Mouse (Mus musculus) forebrain, embryonic 16.5 days (tissue): ENCODE data around the gene Abce1. TPM values are rescaled to one million over a fixed set of nuclear protein-coding genes. Genes with fewer than 3 reads are reported as not detected.

Source experiments
- ATAC-seq: fragments of 200-750 bp; cut with Nextera tagmentation; 2 replicates; pipeline ENCODE4 v1.8.0; 2017; ENCODE audit warnings: mild to moderate bottlenecking, moderate library complexity
- H3K27ac ChIP-seq: fragments of 300-500 bp; sonication (generic); 2 replicates; pipeline ENCODE4 v1.5.1; 2014; ENCODE audit warnings: low read length, control low read depth
- H3K27me3 ChIP-seq: fragments of 300-500 bp; sonication (generic); replicated peaks from 2 replicates; pipeline ENCODE4 v1.6.1; 2014; ENCODE audit warnings: low read length; ENCODE audit not compliant: control insufficient read depth, insufficient read depth
- H3K36me3 ChIP-seq: fragments of 300-500 bp; sonication (generic); 2 replicates; pipeline ENCODE4 v1.6.1; 2014; ENCODE audit not compliant: control insufficient read depth, insufficient read depth
- H3K4me1 ChIP-seq: fragments of 300-500 bp; sonication (generic); replicated peaks from 2 replicates; pipeline ENCODE4 v1.6.1; 2014; ENCODE audit warnings: low read length; ENCODE audit not compliant: control insufficient read depth, insufficient read depth
- H3K4me2 ChIP-seq: fragments of 300-500 bp; sonication (generic); 2 replicates; pipeline ENCODE4 v1.6.1; 2014; ENCODE audit warnings: mild to moderate bottlenecking, low read length, control low read depth
- H3K4me3 ChIP-seq: fragments of 300-500 bp; sonication (generic); replicated peaks from 2 replicates; pipeline ENCODE4 v1.5.1; 2014; ENCODE audit warnings: mild to moderate bottlenecking, low read length, control low read depth
- H3K9ac ChIP-seq: fragments of 300-500 bp; sonication (generic); replicated peaks from 2 replicates; pipeline ENCODE4 v1.6.1; 2014; ENCODE audit warnings: low read depth, low read length, control low read depth
- H3K9me3 ChIP-seq: fragments of 300-500 bp; sonication (generic); 2 replicates; pipeline ENCODE4 v1.6.1; 2016; ENCODE audit warnings: low read length; ENCODE audit not compliant: control insufficient read depth
- WGBS: fragments of 180-500 bp; shearing (Covaris S2); extraction: QIAGEN DNeasy Blood & Tissue Kit; methylation state at CpG from one replicate; pipeline ENCODE4 v1.1.7; 2014; 5-methylcytosine and 5-hydroxymethylcytosine counted together
- polyA plus RNA-seq: library from polyadenylated mRNA; unstranded; fragments of >200 nt; fragmentation: Nextera tagmentation; extraction: Ambion mirVana; gene quantifications from 2 replicates; pipeline ENCODE4 v1.2.1, GENCODE M21; 2015

The Abce1 gene
- polyA plus RNA-seq, 1 experiment from 2014 or later, result 92.5 TPM

DNA sequence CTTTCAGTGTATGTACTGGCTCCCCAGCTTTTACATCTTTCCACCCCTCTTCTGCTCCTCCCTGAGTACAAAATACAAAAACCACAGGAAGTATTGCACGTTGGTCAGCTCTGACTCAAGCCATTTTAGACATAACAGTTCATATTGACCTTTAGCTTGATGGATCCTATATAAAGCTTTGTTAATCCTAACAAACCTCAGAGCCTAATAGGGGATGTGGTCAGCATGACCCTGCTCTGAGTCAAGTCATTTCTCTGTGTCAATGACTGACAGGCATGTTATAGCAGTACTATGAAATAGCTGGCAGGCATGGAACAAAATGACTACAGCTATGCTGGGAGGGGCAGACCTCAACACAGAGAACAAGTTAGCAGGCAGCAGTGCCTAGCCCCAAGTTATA lies 75.4 kb downstream of the Abce1 start:
- Histone ChIP-seq H3K9me3 (no peaks in the 10 kb centered on the region), H3K4me2 (no peak overlapping the region), H3K4me3 (no peak overlapping the region), H3K9ac (no peak overlapping the region), H3K4me1 (peaks cover 7% of the 10 kb centered on the region), H3K27me3 (no peaks in the 10 kb centered on the region), H3K36me3 (no peaks in the 10 kb centered on the region), H3K27ac (no peak overlapping the region)
- WGBS, result 74% methylated on average over 1 of the region's 1 CpGs
- ATAC-seq, result no peak

DNA sequence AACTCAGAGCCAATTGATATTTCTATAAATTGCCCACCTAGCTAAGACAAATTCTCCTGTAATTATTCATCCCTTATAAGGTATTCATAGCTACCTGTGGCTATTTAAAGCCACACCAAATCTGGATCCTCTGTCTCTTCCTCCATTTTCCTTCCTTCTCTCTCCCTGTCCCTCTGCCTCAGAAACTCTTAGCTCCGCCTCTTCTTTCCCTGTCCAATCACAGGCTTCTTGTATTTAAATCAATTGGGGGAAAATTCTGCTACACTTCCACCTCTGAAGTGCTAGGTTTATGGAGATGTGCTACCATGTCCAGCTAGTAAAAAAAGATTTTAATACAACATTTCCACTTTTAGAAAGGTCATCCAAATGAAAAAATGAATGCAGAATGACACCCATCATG lies 76.0 kb downstream of the Abce1 start:
- Histone ChIP-seq H3K9ac (no peak overlapping the region), H3K36me3 (no peaks in the 10 kb centered on the region), H3K9me3 (no peaks in the 10 kb centered on the region), H3K27me3 (no peaks in the 10 kb centered on the region), H3K4me1 (peaks cover under 1% of the 10 kb centered on the region), H3K27ac (no peak overlapping the region), H3K4me2 (no peak overlapping the region), H3K4me3 (no peak overlapping the region)
- ATAC-seq, result no peak
- WGBS, result 100% methylated on average over 1 of the region's 1 CpGs

Other genes with a start within 250 kb of the Abce1 start
- gene Otud4, start 72.1 kb downstream of the Abce1 start, polyA plus RNA-seq, result 14.1 and 15.9 TPM in 2 replicates
- 40.6 and 48.4 TPM in 2 replicates for gene Anapc10, start 80 bp upstream of the Abce1 start, polyA plus RNA-seq